Mouse (Mus musculus) midbrain, embryonic 14.5 days (tissue): ENCODE data around the gene Vsx1. TPM values are rescaled to one million over a fixed set of nuclear protein-coding genes. Genes with fewer than 3 reads are reported as not detected.
A peak's percentile ranks its signal among the peaks of the same experiment; 100 is the strongest.

Experiments used
- ATAC-seq: fragments of 200-750 bp; cut with Nextera tagmentation; 2 replicates; pipeline ENCODE4 v1.8.0; 2017; ENCODE audit warnings: moderate number of reproducible peaks, moderate library complexity; ENCODE audit not compliant: low FRiP score, low TSS enrichment
- DNase-seq: peaks from one replicate; pipeline ENCODE4 v3.0.0-alpha.2; 2015
- H3K27ac ChIP-seq: fragments of 300-500 bp; sonication (generic); replicated peaks from 2 replicates; pipeline ENCODE4 v1.5.1; 2014; ENCODE audit warnings: mild to moderate bottlenecking, low read depth, low read length, moderate library complexity
- H3K27me3 ChIP-seq: fragments of 300-500 bp; sonication (generic); 2 replicates; pipeline ENCODE4 v1.6.1; 2014; ENCODE audit warnings: low read length, control low read depth, mixed read lengths; ENCODE audit not compliant: control insufficient read depth, insufficient read depth
- H3K36me3 ChIP-seq: fragments of 300-500 bp; sonication (generic); 2 replicates; pipeline ENCODE4 v1.6.1; 2014; ENCODE audit warnings: low read length, control low read depth; ENCODE audit not compliant: control insufficient read depth, insufficient read depth
- H3K4me1 ChIP-seq: fragments of 300-500 bp; sonication (generic); 2 replicates; pipeline ENCODE4 v1.6.1; 2014; ENCODE audit warnings: mild to moderate bottlenecking, antibody characterized with exemption, low read length, control low read depth; ENCODE audit not compliant: control insufficient read depth, insufficient read depth
- H3K4me2 ChIP-seq: fragments of 300-500 bp; sonication (generic); 2 replicates; pipeline ENCODE4 v1.6.1; 2014; ENCODE audit warnings: mild to moderate bottlenecking, low read length, moderate library complexity
- H3K4me3 ChIP-seq: fragments of 300-500 bp; sonication (generic); replicated peaks from 2 replicates; pipeline ENCODE4 v1.5.1; 2014; ENCODE audit warnings: low read depth, low read length
- H3K9ac ChIP-seq: fragments of 300-500 bp; sonication (generic); replicated peaks from 2 replicates; pipeline ENCODE4 v1.6.1; 2014; ENCODE audit warnings: mild to moderate bottlenecking, low read length, moderate library complexity
- H3K9me3 ChIP-seq: fragments of 300-500 bp; sonication (generic); 2 replicates; pipeline ENCODE4 v1.6.1; 2016; ENCODE audit warnings: low read length, control low read depth, mixed read lengths; ENCODE audit not compliant: control insufficient read depth
- WGBS: fragments of 180-500 bp; shearing (Covaris S2); extraction: QIAGEN DNeasy Blood & Tissue Kit; methylation state at CpG from one replicate; pipeline ENCODE4 v1.1.7; 2014; 5-methylcytosine and 5-hydroxymethylcytosine counted together
- polyA plus RNA-seq: library from polyadenylated mRNA; unstranded; fragments of >200 nt; fragmentation: Nextera tagmentation; extraction: Ambion mirVana; gene quantifications from 2 replicates; pipeline ENCODE4 v1.2.1, GENCODE M21; 2014

The Vsx1 gene
- polyA plus RNA-seq, 1 experiment from 2014 or later, result not detected

DNA sequence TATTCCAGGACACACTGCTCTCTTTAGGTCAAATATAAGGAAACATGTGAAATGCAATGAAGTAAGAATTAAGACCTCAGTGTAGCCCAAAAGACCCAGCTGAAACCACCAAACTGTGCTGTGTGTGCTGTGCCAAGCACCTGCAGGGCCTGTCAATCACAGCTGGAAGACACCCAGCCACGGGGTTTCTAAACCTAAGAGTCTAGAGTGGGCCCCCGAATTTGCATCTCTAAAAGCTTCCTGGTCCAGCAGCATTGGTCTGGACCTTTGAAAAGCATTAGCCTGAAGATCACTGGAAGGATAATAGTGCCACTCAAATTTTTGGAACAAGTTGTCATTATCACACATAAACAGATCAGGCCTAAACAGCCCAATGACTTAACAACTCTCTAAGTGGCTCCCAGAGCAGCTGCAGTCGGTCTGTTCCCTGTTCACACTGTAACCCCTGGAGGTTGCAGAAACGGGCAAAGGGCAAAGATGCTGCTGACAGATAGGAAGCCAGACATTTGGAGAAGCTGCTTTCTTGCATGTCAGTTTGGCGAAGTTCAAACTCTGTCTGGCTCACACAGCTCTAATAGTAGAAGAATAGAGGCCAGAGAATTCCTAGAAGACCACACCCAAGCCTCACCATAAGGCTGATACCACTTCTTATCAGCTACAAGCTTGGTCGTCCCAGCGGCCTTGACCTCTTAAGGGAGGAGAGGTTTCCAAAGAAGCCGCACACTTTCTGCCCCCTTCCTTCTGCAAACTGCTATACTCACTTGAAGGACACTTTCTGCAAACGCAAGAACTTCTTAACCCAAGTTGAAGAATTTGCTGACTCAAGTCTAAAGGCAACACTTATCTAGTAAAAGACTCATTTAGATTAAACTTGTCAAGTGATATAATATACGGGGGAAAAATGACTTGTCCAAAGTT lies 23.4 kb downstream of the Vsx1 start:
- Histone ChIP-seq H3K4me3 (0 out of 2 replicates have a peak overlapping the region, but pooled peaks have one; percentile 4), H3K27me3 (no peaks in the 10 kb centered on the region), H3K36me3 (no peaks in the 10 kb centered on the region), H3K4me2 (peak overlapping the region; percentile 34), H3K9me3 (no peaks in the 10 kb centered on the region), H3K9ac (no peak overlapping the region), H3K4me1 (peaks cover 17% of the 10 kb centered on the region), H3K27ac (no peak overlapping the region)
- no peak for DNase-seq
- 50% methylated on average over 10 of the region's 10 CpGs for WGBS
- no peak for ATAC-seq

DNA sequence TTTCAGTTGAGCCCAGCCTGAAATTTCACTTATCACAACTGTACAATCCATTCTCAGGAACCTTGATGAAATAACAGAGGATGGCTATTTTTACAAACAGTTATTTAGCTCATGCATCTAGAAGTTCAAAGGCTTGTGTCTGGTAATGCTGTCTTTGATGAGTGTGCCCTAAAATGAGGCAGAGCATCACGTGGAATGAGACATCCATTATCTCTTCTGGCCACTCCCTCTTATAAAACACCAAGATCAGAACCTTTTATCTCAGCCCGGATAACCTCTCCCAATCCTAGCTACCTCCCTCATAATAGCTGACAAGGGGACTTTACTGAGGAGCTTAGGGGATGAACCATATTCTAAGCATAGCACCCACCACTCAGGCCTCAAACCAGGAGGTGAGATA lies 24.2 kb downstream of the Vsx1 start:
- peaks cover 17% of the 10 kb centered on the region for H3K4me1 ChIP-seq
- H3K9ac ChIP-seq, result no peak overlapping the region
- H3K4me2 ChIP-seq, result 0 out of 2 replicates have a peak overlapping the region, but pooled peaks have one; percentile 34
- H3K9me3 ChIP-seq, result no peaks in the 10 kb centered on the region
- no peak overlapping the region for H3K27ac ChIP-seq
- no peaks in the 10 kb centered on the region for H3K36me3 ChIP-seq
- H3K4me3 ChIP-seq, result no peak overlapping the region
- H3K27me3 ChIP-seq, result no peaks in the 10 kb centered on the region
- ATAC-seq (no peak), DNase-seq (no peak)
- WGBS, result 50% methylated on average over 2 of the region's 2 CpGs

DNA sequence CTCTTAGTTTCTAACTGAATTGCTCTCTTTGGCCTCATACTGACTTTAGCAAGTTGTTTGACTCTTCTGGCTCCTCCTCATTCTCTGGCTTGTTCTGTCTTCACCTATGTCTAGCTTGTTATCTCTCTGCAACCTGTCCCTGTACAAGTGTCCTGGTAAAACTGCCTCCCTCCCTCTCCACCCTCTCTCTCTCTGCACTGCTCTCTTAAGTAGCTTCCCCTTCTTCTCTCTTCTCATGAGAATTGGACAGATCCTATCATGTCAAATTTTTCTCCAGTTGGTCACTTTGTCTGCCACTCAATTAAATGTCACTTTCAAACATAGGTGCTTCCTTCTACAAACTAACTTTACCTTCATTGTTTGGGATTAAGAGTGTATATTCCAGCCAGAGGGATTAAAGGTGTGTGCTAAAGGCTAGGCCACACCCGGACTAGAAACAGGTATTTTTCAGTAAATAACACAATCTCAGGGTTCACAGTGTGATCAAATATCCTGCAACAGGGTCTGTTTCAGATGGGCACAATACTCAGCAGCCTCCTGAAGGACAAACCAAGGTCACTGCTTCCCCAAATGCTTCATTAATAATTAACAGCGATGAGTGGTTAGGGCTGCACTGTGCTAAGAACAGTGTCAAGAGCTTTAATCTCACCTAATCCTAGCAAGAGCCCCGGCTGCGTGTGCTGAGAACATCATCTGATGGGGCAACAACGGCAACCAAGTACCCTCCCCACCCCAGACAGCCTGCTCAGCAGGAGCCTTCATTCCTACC lies 24.8 kb downstream of the Vsx1 start:
- H3K27ac ChIP-seq, result no peak overlapping the region
- 78% methylated on average over 5 of the region's 5 CpGs for WGBS
- H3K4me1 ChIP-seq, result peaks cover 17% of the 10 kb centered on the region
- no peaks in the 10 kb centered on the region for H3K36me3 ChIP-seq
- H3K4me2 ChIP-seq, result no peak overlapping the region
- H3K9me3 ChIP-seq, result no peaks in the 10 kb centered on the region
- H3K27me3 ChIP-seq, result no peaks in the 10 kb centered on the region
- H3K4me3 ChIP-seq, result no peak overlapping the region
- no peak for DNase-seq
- H3K9ac ChIP-seq, result no peak overlapping the region
- no peak for ATAC-seq

DNA sequence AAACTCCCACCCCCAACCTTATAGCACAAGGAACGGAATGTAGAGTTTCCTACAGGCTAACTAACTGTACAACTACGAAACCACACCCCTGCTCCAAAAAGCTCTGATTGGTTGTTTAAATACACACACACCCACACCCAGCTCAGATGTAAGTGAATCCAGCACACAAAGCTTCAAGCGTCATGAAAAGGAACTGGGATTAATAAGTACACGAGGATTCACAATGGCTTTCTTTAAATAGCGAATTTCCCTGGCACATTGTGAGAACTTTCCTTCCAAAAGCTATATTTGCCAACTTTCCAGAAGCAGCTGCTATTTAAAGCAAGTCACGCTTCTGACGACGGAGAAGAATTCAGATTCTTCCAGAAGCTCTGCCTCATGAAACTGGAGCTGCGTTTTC lies 25.9 kb downstream of the Vsx1 start:
- no peak overlapping the region for H3K9ac ChIP-seq
- peaks cover 15% of the 10 kb centered on the region for H3K4me1 ChIP-seq
- H3K36me3 ChIP-seq, result no peaks in the 10 kb centered on the region
- no peak for DNase-seq
- no peak overlapping the region for H3K4me3 ChIP-seq
- H3K27ac ChIP-seq, result no peak overlapping the region
- H3K4me2 ChIP-seq, result no peak overlapping the region
- no peak for ATAC-seq
- no peaks in the 10 kb centered on the region for H3K9me3 ChIP-seq
- no peaks in the 10 kb centered on the region for H3K27me3 ChIP-seq
- 70% methylated on average over 9 of the region's 9 CpGs for WGBS

DNA sequence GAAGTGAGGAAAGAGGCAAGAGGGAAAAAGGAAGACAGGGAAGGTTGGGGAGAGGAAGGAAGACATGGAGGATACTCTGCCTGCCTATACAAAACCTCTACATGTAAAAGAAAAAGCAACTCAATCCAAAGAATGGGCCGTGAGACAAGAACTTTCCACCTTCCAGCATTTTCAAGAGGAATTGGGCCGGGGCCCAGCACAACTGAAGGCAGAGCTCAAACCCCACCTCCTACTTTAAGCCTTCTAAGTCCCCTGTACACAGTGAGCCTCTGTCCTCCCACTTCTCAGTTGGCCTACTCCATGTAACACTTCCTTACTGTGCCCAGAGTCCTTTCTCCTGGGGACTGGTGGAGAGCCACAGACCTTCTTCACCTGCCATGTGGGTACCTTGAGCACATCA lies 27.2 kb downstream of the Vsx1 start:
- WGBS, result 80% methylated on average over 2 of the region's 2 CpGs
- Histone ChIP-seq H3K9me3 (no peaks in the 10 kb centered on the region), H3K36me3 (no peaks in the 10 kb centered on the region), H3K27ac (no peak overlapping the region), H3K4me1 (peaks cover 13% of the 10 kb centered on the region; the same call in 1 of the 2 replicates), H3K4me3 (no peak overlapping the region), H3K9ac (no peak overlapping the region), H3K4me2 (no peak overlapping the region), H3K27me3 (no peaks in the 10 kb centered on the region)
- DNase-seq (no peak), ATAC-seq (no peak)

DNA sequence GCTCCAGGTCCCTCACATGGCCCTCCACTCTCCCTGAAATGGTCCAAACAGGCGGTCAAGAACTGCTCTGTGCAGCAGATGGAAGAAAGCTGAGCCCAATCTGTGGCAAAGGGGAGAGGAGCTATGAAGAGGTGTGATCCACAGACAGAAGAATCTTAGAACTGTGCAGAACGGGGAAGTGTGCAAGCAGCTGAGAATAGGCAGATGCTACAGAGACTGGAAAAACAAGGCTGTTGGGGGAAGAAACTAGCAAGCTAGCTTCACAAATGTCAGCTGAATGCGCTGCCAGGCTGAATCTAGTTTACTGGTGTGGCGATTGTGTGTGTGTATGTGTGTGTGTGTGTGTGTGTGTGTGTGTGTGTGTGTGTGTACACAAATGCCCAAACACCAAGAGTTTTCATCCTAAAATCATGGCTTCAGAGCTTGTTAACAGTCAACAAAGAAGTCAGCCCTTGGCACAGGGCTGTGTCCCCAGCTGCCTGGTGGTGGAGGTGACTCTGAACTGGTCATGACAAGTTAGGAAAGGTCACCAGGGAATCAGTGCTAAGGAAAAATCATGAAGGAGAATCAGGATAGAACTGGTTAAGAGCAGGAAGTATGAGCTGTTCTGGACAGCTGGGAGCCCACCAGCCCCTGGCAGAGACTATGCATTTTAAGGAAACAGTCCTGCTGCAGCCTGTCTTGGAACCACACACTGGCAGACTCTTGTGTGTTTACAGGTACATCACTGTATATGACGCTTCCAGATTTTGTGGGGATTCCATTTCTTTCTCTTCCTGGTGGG lies 28.3 kb downstream of the Vsx1 start:
- peaks cover 15% of the 10 kb centered on the region; the same call in 1 of the 2 replicates for H3K4me1 ChIP-seq
- H3K36me3 ChIP-seq, result no peaks in the 10 kb centered on the region
- DNase-seq, result no peak
- no peak overlapping the region for H3K27ac ChIP-seq
- H3K4me2 ChIP-seq, result no peak overlapping the region
- no peaks in the 10 kb centered on the region for H3K9me3 ChIP-seq
- WGBS, result 87% methylated on average over 5 of the region's 5 CpGs
- H3K4me3 ChIP-seq, result no peak overlapping the region
- H3K9ac ChIP-seq, result no peak overlapping the region
- ATAC-seq, result no peak; the same call in 1 of the 2 replicates
- no peaks in the 10 kb centered on the region for H3K27me3 ChIP-seq

DNA sequence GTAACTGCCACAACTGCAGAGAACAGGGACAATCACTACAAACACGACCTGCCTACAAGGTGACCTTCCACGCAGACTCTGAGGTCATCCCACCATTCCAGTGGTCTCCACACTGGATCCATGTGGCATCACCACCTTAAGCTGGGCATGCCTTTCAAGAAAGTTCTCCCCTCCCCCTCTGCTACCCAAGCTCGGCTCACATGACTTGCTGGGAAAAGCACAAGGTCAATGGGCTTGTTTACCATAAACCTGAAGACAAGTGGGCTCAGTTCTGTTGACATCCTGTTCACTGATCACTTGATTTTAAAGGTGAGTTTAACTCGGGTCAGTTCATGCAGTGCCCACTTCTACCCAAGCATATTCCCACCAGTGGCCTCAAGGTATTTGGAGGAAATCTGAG lies 29.1 kb downstream of the Vsx1 start:
- H3K4me3 ChIP-seq, result no peak overlapping the region
- no peak overlapping the region for H3K27ac ChIP-seq
- peaks cover 8% of the 10 kb centered on the region; the same call in 1 of the 2 replicates for H3K4me1 ChIP-seq
- H3K27me3 ChIP-seq, result no peaks in the 10 kb centered on the region
- ATAC-seq (no peak), DNase-seq (no peak)
- no peak overlapping the region for H3K4me2 ChIP-seq
- H3K36me3 ChIP-seq, result no peaks in the 10 kb centered on the region
- 72% methylated on average over 4 of the region's 4 CpGs for WGBS
- no peaks in the 10 kb centered on the region for H3K9me3 ChIP-seq
- H3K9ac ChIP-seq, result no peak overlapping the region

DNA sequence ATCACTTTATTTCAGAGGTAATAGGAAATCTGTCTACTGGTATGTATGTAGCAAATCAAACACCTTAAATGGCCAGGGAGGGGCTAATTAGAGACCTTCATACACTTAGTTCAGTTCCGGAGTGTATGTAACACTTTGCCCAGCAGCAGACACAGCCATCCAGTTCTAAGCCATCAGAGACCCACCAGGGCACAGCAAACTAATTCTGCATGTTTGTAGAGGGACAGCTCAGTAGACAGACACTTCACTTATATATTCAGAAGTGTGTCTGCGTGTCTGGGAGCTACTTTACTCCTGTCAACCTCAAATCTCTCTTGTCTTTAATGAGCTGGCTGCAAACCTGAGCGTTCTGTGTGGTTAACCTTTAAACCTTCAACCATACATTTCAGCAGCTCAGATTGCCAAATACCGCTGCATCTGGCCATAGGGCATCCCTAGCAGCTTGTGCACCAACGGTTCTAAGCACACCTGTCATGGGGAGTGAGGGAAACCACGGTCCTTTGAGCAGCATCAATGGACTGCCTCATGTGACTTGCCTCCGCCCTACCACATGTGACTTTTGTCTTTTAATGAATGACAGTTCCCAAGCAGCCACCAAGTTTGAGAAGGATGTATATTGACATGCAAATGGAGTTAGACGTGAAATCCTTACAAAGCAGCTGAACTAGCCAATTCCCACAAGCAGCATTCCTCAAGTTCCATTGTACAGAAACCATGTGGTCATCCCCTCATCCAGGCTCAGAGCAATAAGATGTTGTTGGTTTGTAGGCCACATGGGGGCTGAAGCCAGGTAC lies 32.0 kb downstream of the Vsx1 start:
- Histone ChIP-seq H3K27me3 (no peaks in the 10 kb centered on the region), H3K36me3 (no peaks in the 10 kb centered on the region), H3K4me1 (peaks cover 8% of the 10 kb centered on the region; the same call in 1 of the 2 replicates), H3K9ac (no peak overlapping the region), H3K4me2 (no peak overlapping the region), H3K27ac (peak overlapping the region; percentile 58), H3K9me3 (no peaks in the 10 kb centered on the region), H3K4me3 (no peak overlapping the region)
- ATAC-seq, result peak; percentile 82
- peak; percentile 54 for DNase-seq
- WGBS, result 16% methylated on average over 8 of the region's 8 CpGs
